In genomic region chr6:4949701-4950100, GRCm38 (mm10) we compare ENCODE assay signal across 20 mouse cellular contexts.
"Had no signal": no experiment of that assay in that cellular context is flagged by ENCODE, and none has a peak within 500 bp of the region (broad histone marks: within the 10 kb centered on the region; RNA-seq: fewer than 3 reads in every experiment).

No protein-coding gene starts in this region.

- H3K9ac ChIP-seq: kidney, embryonic 15.5 days; liver, embryonic 14.5 days; liver, postnatal 0 days; lung, embryonic 14.5 days; neural tube, embryonic 12.5 days; stomach, embryonic 15.5 days had no signal

- H3K27me3 ChIP-seq: kidney, embryonic 15.5 days; neural tube, embryonic 12.5 days; stomach, embryonic 15.5 days had no signal

- H3K4me1 ChIP-seq: neural tube, embryonic 12.5 days; stomach, embryonic 15.5 days had no signal

- H3K4me3 ChIP-seq: kidney, embryonic 15.5 days; left cerebral cortex, adult 2 months; neural tube, embryonic 12.5 days; stomach, embryonic 15.5 days had no signal

- H3K36me3 ChIP-seq: kidney, embryonic 15.5 days; neural tube, embryonic 12.5 days; stomach, embryonic 15.5 days had no signal

- H3K9me3 ChIP-seq: kidney, embryonic 15.5 days; neural tube, embryonic 12.5 days; stomach, embryonic 15.5 days had no signal

- ATAC-seq: liver, postnatal 0 days; lung, postnatal 0 days had no signal

- H3K27ac ChIP-seq: kidney, embryonic 15.5 days; left cerebral cortex, adult 2 months; liver, embryonic 14.5 days; macrophage; neural tube, embryonic 12.5 days; stomach, embryonic 15.5 days had no signal

- DNase-seq: kidney, adult 8-10 months; kidney, postnatal 10 days; kidney, postnatal 36 days; layer of hippocampus, postnatal 36 days; liver, postnatal 0 days; midbrain, embryonic 14.5 days; retina, postnatal 1 day; right cerebral cortex, postnatal 25 days; spleen, adult 18-20 months; thymus, adult 18-20 months; thymus, postnatal 4 days had no signal

- H3K4me2 ChIP-seq: kidney, embryonic 15.5 days; liver, embryonic 11.5 days; lung, embryonic 14.5 days; neural tube, embryonic 12.5 days; stomach, embryonic 15.5 days had no signal
